In the genomic region with DNA sequence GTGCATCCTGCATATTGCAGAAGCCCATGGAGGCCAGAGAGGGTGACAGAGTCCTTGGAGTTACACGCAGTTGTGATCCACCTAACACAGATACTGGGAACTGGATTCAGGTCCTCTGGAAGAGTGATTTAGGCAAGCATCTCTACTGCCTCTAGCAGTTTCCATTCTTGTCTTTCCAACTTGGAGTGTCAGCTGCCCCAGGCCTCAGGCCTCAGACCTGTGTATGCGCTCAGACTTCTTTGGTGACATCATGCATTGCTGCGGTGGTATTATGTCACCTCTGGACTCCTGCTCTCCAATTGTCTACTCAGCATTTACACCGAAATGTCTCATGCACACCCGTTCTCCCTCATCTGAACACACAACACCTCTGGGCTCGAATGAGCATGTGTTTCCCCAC, we compare ENCODE assay signal across 29 mouse cellular contexts.
"Had no signal": no experiment of that assay in that cellular context is flagged by ENCODE, and none has a peak within 500 bp of the region (broad histone marks: within the 10 kb centered on the region; RNA-seq: fewer than 3 reads in every experiment).

No protein-coding gene starts in this region.

- H3K36me3 ChIP-seq: heart, embryonic 12.5 days; heart, embryonic 13.5 days; heart, embryonic 15.5 days; hindbrain, embryonic 10.5 days; hindbrain, embryonic 12.5 days; hindbrain, embryonic 13.5 days; hindbrain, embryonic 15.5 days; intestine, embryonic 15.5 days; kidney, embryonic 15.5 days had no signal

- DNase-seq: heart, postnatal 14 days; heart, postnatal 36 days; heart, postnatal 4 days; kidney, adult 11 months; kidney, adult 18-20 months; kidney, adult 2 months; kidney, adult 8-10 months; kidney, adult 9 months; kidney, postnatal 10 days; kidney, postnatal 14 days; kidney, postnatal 25 days; kidney, postnatal 36 days; kidney, postnatal 4 days; layer of hippocampus, adult 9-11 months; layer of hippocampus, postnatal 36 days had no signal

- H3K27me3 ChIP-seq: heart, embryonic 12.5 days; heart, embryonic 13.5 days; heart, embryonic 15.5 days; hindbrain, embryonic 12.5 days; hindbrain, embryonic 13.5 days; hindbrain, embryonic 15.5 days; intestine, embryonic 15.5 days; kidney, embryonic 15.5 days had no signal

- H3K9me3 ChIP-seq: heart, embryonic 12.5 days; heart, embryonic 13.5 days; heart, embryonic 15.5 days; hindbrain, embryonic 10.5 days; hindbrain, embryonic 12.5 days; hindbrain, embryonic 13.5 days; hindbrain, embryonic 15.5 days; intestine, embryonic 15.5 days; kidney, embryonic 15.5 days had no signal

- H3K4me1 ChIP-seq: heart, embryonic 12.5 days; heart, embryonic 13.5 days; heart, embryonic 15.5 days; hindbrain, embryonic 10.5 days; hindbrain, embryonic 12.5 days; hindbrain, embryonic 13.5 days; hindbrain, embryonic 15.5 days; intestine, embryonic 15.5 days; kidney, embryonic 15.5 days had no signal

- H3K27ac ChIP-seq: heart, embryonic 13.5 days; heart, embryonic 15.5 days; hindbrain, embryonic 10.5 days; hindbrain, embryonic 12.5 days; hindbrain, embryonic 13.5 days; hindbrain, embryonic 14.5 days; hindbrain, embryonic 15.5 days; hindbrain, postnatal 0 days; intestine, embryonic 15.5 days; kidney, embryonic 15.5 days; kidney, postnatal 0 days; layer of hippocampus, adult 2 months; left cerebral cortex, adult 2 months had no signal

- H3K4me3 ChIP-seq: heart, embryonic 12.5 days; heart, embryonic 13.5 days; heart, embryonic 15.5 days; hindbrain, embryonic 10.5 days; hindbrain, embryonic 12.5 days; hindbrain, embryonic 13.5 days; hindbrain, embryonic 15.5 days; intestine, embryonic 15.5 days; kidney, embryonic 15.5 days; layer of hippocampus, adult 2 months; left cerebral cortex, adult 2 months had no signal
